Mouse (Mus musculus): ENCODE measurements around the gene Fli1. TPM values are rescaled to one million over a fixed set of nuclear protein-coding genes. Genes with fewer than 3 reads are reported as not detected.

The Fli1 gene
- polyA plus RNA-seq, 1 experiment from 2014 or later = 20.6 TPM

- Histone ChIP-seq H3K9ac (ENCODE audit: low read length) (no peak overlapping the region), H3K36me3 (ENCODE audit: control insufficient read depth, insufficient read depth, low read length) (no peaks in the 10 kb centered on the region), H3K27me3 (ENCODE audit: control insufficient read depth, insufficient read depth, low read length) (no peaks in the 10 kb centered on the region), H3K4me1 (ENCODE audit: control insufficient read depth in 2 of 2, insufficient read depth in 2 of 2, low read length in 2 of 2) (peaks cover 3 to 5% of the 10 kb centered on the region in 2 experiments), H3K27ac (replicated peaks in 1 of 2; ENCODE audit: control insufficient read depth in 1 of 2, insufficient read depth in 1 of 2, low read depth in 2 of 2, low read length in 2 of 2) (no peak overlapping the region), H3K9me3 (ENCODE audit: control insufficient read depth, low read length) (no peaks in the 10 kb centered on the region), H3K4me3 (ENCODE audit: control insufficient read depth in 1 of 2, insufficient read depth in 1 of 2, low read depth in 1 of 2, low read length in 2 of 2) (no peak overlapping the region), H3K4me2 (ENCODE audit: low read length) (no peak overlapping the region)
- no peak for ATAC-seq (ENCODE audit: insufficient number of reproducible peaks, insufficient read depth, low FRiP score, low read depth)
- 71% methylated on average over 6 of the region's 6 CpGs for whole genome bisulfite sequencing
Observed at GRCm38 (mm10) chr9:32499469-32499868, 43.2 kb downstream of the Fli1 start.

GRCm38 (mm10) chr9:32495643-32495997, 47.0 kb downstream of the Fli1 start:
- Histone ChIP-seq H3K9ac (ENCODE audit: low read length) (no peak overlapping the region), H3K4me1 (ENCODE audit: control insufficient read depth in 2 of 2, insufficient read depth in 2 of 2, low read length in 2 of 2) (peaks cover 3 to 5% of the 10 kb centered on the region in 2 experiments; a peak in 3 of 4 replicates), H3K4me2 (ENCODE audit: low read length) (0 out of 2 replicates have a peak overlapping the region, but pooled peaks have one; percentile 21), H3K9me3 (ENCODE audit: control insufficient read depth, low read length) (no peaks in the 10 kb centered on the region), H3K36me3 (ENCODE audit: control insufficient read depth, insufficient read depth, low read length) (no peaks in the 10 kb centered on the region), H3K27me3 (ENCODE audit: control insufficient read depth, insufficient read depth, low read length) (no peaks in the 10 kb centered on the region), H3K4me3 (ENCODE audit: control insufficient read depth in 1 of 2, insufficient read depth in 1 of 2, low read depth in 1 of 2, low read length in 2 of 2) (no peak overlapping the region), H3K27ac (replicated peaks in 1 of 2; ENCODE audit: control insufficient read depth in 1 of 2, insufficient read depth in 1 of 2, low read depth in 2 of 2, low read length in 2 of 2) (no peak overlapping the region)
- ATAC-seq (ENCODE audit: insufficient number of reproducible peaks, insufficient read depth, low FRiP score, low read depth) = no peak
- 25% methylated on average over 7 of the region's 7 CpGs for WGBS

DNA sequence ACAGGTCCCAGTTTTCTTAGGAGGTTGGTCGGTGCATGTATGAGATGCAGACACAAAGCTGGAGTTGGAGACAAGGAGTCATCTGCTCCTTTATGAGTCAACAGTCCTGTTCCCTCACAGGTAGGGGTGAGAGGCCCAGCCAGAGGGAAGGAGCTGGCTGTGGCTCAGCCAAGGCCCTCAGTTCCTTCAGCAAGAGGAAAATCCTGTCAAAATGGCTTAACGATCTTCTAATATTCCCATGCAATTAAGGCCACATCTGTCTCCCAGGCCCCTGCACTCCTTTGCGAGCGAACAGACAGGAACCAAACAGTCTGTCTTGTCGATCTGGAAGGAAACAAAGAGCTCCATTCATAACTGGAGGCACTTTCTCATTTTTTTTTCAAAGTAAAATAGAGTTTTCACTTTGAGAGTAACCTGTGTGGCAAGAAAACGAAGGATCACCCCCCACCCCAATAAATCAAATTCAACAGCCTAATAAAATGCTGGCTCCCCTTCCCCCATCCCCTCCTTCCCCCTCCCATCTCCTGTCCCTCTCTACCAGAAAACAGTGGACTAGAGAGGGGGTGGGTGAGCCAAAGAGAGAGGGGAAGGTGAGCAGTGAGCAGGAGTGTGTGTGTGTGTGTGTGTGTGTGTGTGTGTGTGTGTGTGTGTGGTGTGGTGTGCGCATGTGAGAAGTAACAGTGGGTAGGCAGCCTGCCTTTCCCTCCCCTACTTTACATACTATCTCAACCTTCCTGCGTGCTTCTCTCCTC, 47.6 kb downstream of the Fli1 start:
- ATAC-seq (ENCODE audit: insufficient number of reproducible peaks, insufficient read depth, low FRiP score, low read depth) = peak; percentile 47; the same call in 1 of the 2 replicates

DNA sequence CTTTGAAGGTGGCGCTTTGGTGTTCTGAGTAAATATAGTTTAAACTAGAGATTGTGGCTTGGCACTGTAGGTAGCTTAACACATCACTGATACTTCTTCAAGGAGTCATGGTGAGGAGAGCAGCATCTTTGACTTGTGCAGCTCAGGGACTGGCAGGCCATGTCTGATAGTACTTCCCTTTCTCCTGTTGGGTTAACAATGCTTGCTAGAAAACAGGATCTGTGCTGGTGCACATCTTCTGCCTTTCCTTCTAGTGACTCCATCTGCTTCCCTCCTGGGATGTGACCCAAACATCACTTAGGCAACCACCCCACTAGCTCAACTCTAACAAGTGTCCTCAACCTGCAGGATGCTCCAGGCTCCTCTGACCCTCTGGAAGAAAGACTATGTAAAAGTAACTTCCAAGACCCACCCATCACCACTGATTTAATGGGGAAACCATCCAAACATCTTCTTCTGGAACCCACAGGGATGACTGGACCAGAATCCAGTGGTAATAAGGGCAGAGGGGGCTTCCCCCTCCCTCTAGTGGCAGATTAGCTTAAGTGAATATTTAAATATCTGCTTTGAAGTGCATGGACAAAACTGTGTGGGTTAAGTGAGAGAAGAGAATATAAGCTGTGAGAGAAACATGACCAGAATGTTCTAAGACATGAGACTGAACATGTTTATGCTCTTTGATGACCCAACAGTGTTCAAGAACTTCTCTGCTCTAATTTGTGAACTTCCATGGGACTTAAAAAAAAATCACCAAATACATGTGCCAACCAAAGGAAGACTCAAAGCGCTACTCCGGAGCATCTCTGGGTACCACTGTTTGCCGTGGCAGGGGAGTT, 48.9 kb downstream of the Fli1 start:
- 82% methylated on average over 4 of the region's 4 CpGs for WGBS
- no peaks in the 10 kb centered on the region for H3K27me3 ChIP-seq (ENCODE audit: control insufficient read depth, insufficient read depth, low read length)
- no peak overlapping the region for H3K4me3 ChIP-seq (ENCODE audit: control insufficient read depth in 1 of 2, insufficient read depth in 1 of 2, low read depth in 1 of 2, low read length in 2 of 2)
- no peak overlapping the region for H3K9ac ChIP-seq (ENCODE audit: low read length)
- H3K4me1 ChIP-seq (ENCODE audit: control insufficient read depth in 2 of 2, insufficient read depth in 2 of 2, low read length in 2 of 2) = peaks cover 3 to 5% of the 10 kb centered on the region in 2 experiments; a peak in 3 of 4 replicates
- ATAC-seq (ENCODE audit: insufficient number of reproducible peaks, insufficient read depth, low FRiP score, low read depth) = no peak
- H3K27ac ChIP-seq (replicated peaks in 1 of 2; ENCODE audit: control insufficient read depth in 1 of 2, insufficient read depth in 1 of 2, low read depth in 2 of 2, low read length in 2 of 2) = no peak overlapping the region
- no peaks in the 10 kb centered on the region for H3K36me3 ChIP-seq (ENCODE audit: control insufficient read depth, insufficient read depth, low read length)
- H3K4me2 ChIP-seq (ENCODE audit: low read length) = no peak overlapping the region
- H3K9me3 ChIP-seq (ENCODE audit: control insufficient read depth, low read length) = no peaks in the 10 kb centered on the region

More for the DNA sequence above, 47.6 kb downstream of the Fli1 start:
- 38% methylated on average over 8 of the region's 8 CpGs for WGBS
- Histone ChIP-seq H3K4me1 (ENCODE audit: control insufficient read depth in 2 of 2, insufficient read depth in 2 of 2, low read length in 2 of 2) (peaks cover 3 to 5% of the 10 kb centered on the region in 2 experiments; a peak in 3 of 4 replicates), H3K4me2 (ENCODE audit: low read length) (no peak overlapping the region), H3K27me3 (ENCODE audit: control insufficient read depth, insufficient read depth, low read length) (no peaks in the 10 kb centered on the region), H3K9me3 (ENCODE audit: control insufficient read depth, low read length) (no peaks in the 10 kb centered on the region), H3K9ac (ENCODE audit: low read length) (no peak overlapping the region), H3K36me3 (ENCODE audit: control insufficient read depth, insufficient read depth, low read length) (no peaks in the 10 kb centered on the region), H3K4me3 (ENCODE audit: control insufficient read depth in 1 of 2, insufficient read depth in 1 of 2, low read depth in 1 of 2, low read length in 2 of 2) (no peak overlapping the region), H3K27ac (replicated peaks in 1 of 2; ENCODE audit: control insufficient read depth in 1 of 2, insufficient read depth in 1 of 2, low read depth in 2 of 2, low read length in 2 of 2) (no peak overlapping the region)

DNA sequence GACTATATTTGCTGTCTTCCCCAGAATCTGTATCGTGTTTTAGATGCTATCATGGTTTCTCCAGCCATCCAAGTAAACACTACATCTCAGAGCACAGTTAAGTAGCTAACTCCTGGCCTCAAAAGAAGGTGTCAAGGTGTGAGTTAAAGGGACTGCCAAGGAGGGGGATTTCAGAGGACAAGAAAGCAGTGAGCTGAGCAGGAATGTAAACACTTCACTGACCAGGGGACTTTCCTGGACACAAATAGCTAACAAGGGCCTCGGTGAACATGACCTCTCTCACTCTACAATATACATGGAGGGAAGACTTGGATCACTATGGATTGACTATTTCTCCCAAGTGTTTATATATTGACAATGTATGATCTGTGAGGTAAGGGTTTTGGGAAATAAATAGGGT, 49.9 kb downstream of the Fli1 start:
- H3K4me1 ChIP-seq (ENCODE audit: control insufficient read depth in 2 of 2, insufficient read depth in 2 of 2, low read length in 2 of 2) = peaks cover 3 to 5% of the 10 kb centered on the region in 2 experiments; a peak in 3 of 4 replicates
- no peak overlapping the region for H3K4me3 ChIP-seq (ENCODE audit: control insufficient read depth in 1 of 2, insufficient read depth in 1 of 2, low read depth in 1 of 2, low read length in 2 of 2)
- no peak for ATAC-seq (ENCODE audit: insufficient number of reproducible peaks, insufficient read depth, low FRiP score, low read depth)
- H3K4me2 ChIP-seq (ENCODE audit: low read length) = no peak overlapping the region
- no peaks in the 10 kb centered on the region for H3K27me3 ChIP-seq (ENCODE audit: control insufficient read depth, insufficient read depth, low read length)
- no peak overlapping the region for H3K9ac ChIP-seq (ENCODE audit: low read length)
- no peaks in the 10 kb centered on the region for H3K9me3 ChIP-seq (ENCODE audit: control insufficient read depth, low read length)
- no peak overlapping the region for H3K27ac ChIP-seq (replicated peaks in 1 of 2; ENCODE audit: control insufficient read depth in 1 of 2, insufficient read depth in 1 of 2, low read depth in 2 of 2, low read length in 2 of 2)
- H3K36me3 ChIP-seq (ENCODE audit: control insufficient read depth, insufficient read depth, low read length) = no peaks in the 10 kb centered on the region
- WGBS = 62% methylated on average over 2 of the region's 2 CpGs

DNA sequence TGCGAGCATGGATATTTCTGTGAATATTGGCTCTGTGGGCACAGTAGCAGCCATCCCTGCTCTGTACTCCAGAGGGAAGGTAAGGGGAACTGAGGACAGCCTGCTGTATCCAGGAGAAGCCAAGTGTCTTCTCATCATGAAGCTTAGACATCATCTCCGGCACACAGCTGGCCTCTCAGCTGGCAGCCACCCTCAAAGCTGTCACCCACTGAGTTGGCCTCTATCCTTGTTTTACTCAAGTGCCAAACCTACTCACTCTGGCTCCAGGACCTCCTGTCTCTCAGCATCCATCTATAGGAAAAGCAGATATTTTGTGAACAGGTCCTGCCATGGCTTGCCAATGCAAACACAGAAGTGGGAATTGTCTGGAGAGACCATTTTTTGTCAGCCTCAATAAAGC, 51.2 kb downstream of the Fli1 start:
- WGBS = 86% methylated on average over 2 of the region's 2 CpGs
- peaks cover 3 to 5% of the 10 kb centered on the region in 2 experiments; a peak in 3 of 4 replicates for H3K4me1 ChIP-seq (ENCODE audit: control insufficient read depth in 2 of 2, insufficient read depth in 2 of 2, low read length in 2 of 2)
- H3K27me3 ChIP-seq (ENCODE audit: control insufficient read depth, insufficient read depth, low read length) = no peaks in the 10 kb centered on the region
- H3K4me3 ChIP-seq (ENCODE audit: control insufficient read depth in 1 of 2, insufficient read depth in 1 of 2, low read depth in 1 of 2, low read length in 2 of 2) = no peak overlapping the region
- no peak overlapping the region for H3K9ac ChIP-seq (ENCODE audit: low read length)
- no peak overlapping the region for H3K27ac ChIP-seq (replicated peaks in 1 of 2; ENCODE audit: control insufficient read depth in 1 of 2, insufficient read depth in 1 of 2, low read depth in 2 of 2, low read length in 2 of 2)
- H3K4me2 ChIP-seq (ENCODE audit: low read length) = no peak overlapping the region
- no peaks in the 10 kb centered on the region for H3K36me3 ChIP-seq (ENCODE audit: control insufficient read depth, insufficient read depth, low read length)
- ATAC-seq (ENCODE audit: insufficient number of reproducible peaks, insufficient read depth, low FRiP score, low read depth) = no peak
- no peaks in the 10 kb centered on the region for H3K9me3 ChIP-seq (ENCODE audit: control insufficient read depth, low read length)

GRCm38 (mm10) chr9:32489794-32490358, 52.8 kb downstream of the Fli1 start:
- Histone ChIP-seq H3K9me3 (ENCODE audit: control insufficient read depth, low read length) (no peaks in the 10 kb centered on the region), H3K4me1 (ENCODE audit: control insufficient read depth in 2 of 2, insufficient read depth in 2 of 2, low read length in 2 of 2) (peaks cover 0 to 2% of the 10 kb centered on the region in 2 experiments; a peak in 2 of 4 replicates), H3K27ac (replicated peaks in 1 of 2; ENCODE audit: control insufficient read depth in 1 of 2, insufficient read depth in 1 of 2, low read depth in 2 of 2, low read length in 2 of 2) (no peak overlapping the region), H3K4me2 (ENCODE audit: low read length) (no peak overlapping the region), H3K4me3 (ENCODE audit: control insufficient read depth in 1 of 2, insufficient read depth in 1 of 2, low read depth in 1 of 2, low read length in 2 of 2) (no peak overlapping the region), H3K36me3 (ENCODE audit: control insufficient read depth, insufficient read depth, low read length) (no peaks in the 10 kb centered on the region), H3K9ac (ENCODE audit: low read length) (no peak overlapping the region), H3K27me3 (ENCODE audit: control insufficient read depth, insufficient read depth, low read length) (no peaks in the 10 kb centered on the region)
- no peak for ATAC-seq (ENCODE audit: insufficient number of reproducible peaks, insufficient read depth, low FRiP score, low read depth)
- 73% methylated on average over 4 of the region's 4 CpGs for WGBS
